Comparison of ENCODE assay signal across 8 mouse cellular contexts in genomic region chr19:60608766-60609165, GRCm38 (mm10). TPM values are rescaled to one million over a fixed set of nuclear protein-coding genes. Genes with fewer than 3 reads are reported as not detected.
DNase-seq lines count a peak whose midpoint lies in the region; ATAC-seq and TF ChIP-seq lines count a peak whose summit lies in the region.

No protein-coding gene starts in this region.

- no peak overlapping the region for H3K4me2 ChIP-seq in liver, embryonic 12.5 days

- no peak overlapping the region for H3K27ac ChIP-seq in liver, embryonic 12.5 days
- no peak overlapping the region for H3K27ac ChIP-seq in ES-E14 (ENCODE audit: insufficient read depth, low read depth, low read length, poor library complexity, severe bottlenecking)
- H3K27ac ChIP-seq in forebrain, embryonic 10.5 days = no peak overlapping the region

- peak; percentile 49 for DNase-seq in liver
- DNase-seq in ES-E14 (ENCODE audit: low read depth, low spot score) = peak; percentile 39
- DNase-seq in adrenal gland, postnatal 14 days = peak; percentile 53
- DNase-seq in heart, postnatal 4 days = peak; percentile 56
- no peak for DNase-seq in forebrain, embryonic 10.5 days (ENCODE audit: extremely low spot score, low spot score)

- no peak for ATAC-seq in liver, embryonic 12.5 days
- ATAC-seq in megakaryocyte-erythroid progenitor cell, adult 5-6 weeks (replicated peaks; ENCODE audit: low FRiP score, low TSS enrichment, poor library complexity, severe bottlenecking) = peak; percentile 89
- no peak for ATAC-seq in cerebellum, adult (ENCODE audit: insufficient number of reproducible peaks, low FRiP score, low TSS enrichment)

- 20% methylated on average over 5 of the region's 5 CpGs for WGBS in liver, embryonic 12.5 days (ENCODE audit: insufficient replicate concordance)
- WGBS in forebrain, embryonic 10.5 days = 38% methylated on average over 5 of the region's 5 CpGs

- no peak overlapping the region for H3K4me3 ChIP-seq in liver, embryonic 12.5 days
- H3K4me3 ChIP-seq in ES-E14 (ENCODE audit: insufficient read depth in 1 of 2, low read depth in 1 of 2, low read length in 2 of 2, poor library complexity in 1 of 2, severe bottlenecking in 1 of 2) = no peak overlapping the region
- H3K4me3 ChIP-seq in forebrain, embryonic 10.5 days = no peak overlapping the region

- H3K9me3 ChIP-seq in liver, embryonic 12.5 days (replicated peaks) = no peaks in the 10 kb centered on the region
- H3K9me3 ChIP-seq in ES-E14 (ENCODE audit: control insufficient read depth, insufficient read depth, low read depth, low read length) = no peaks in the 10 kb centered on the region
- H3K9me3 ChIP-seq in forebrain, embryonic 10.5 days = no peaks in the 10 kb centered on the region

- no peak overlapping the region for H3K9ac ChIP-seq in liver, embryonic 12.5 days
- no peak overlapping the region for H3K9ac ChIP-seq in ES-E14 (ENCODE audit: insufficient read depth, low read depth, low read length, poor library complexity, severe bottlenecking)

- no peaks in the 10 kb centered on the region for H3K36me3 ChIP-seq in liver, embryonic 12.5 days
- no peaks in the 10 kb centered on the region for H3K36me3 ChIP-seq in ES-E14 (ENCODE audit: control insufficient read depth, insufficient read depth, low read length, poor library complexity, severe bottlenecking)
- H3K36me3 ChIP-seq in forebrain, embryonic 10.5 days (replicated peaks) = no peaks in the 10 kb centered on the region

- no peaks in the 10 kb centered on the region for H3K4me1 ChIP-seq in liver, embryonic 12.5 days
- no peaks in the 10 kb centered on the region for H3K4me1 ChIP-seq in ES-E14 (ENCODE audit: control insufficient read depth in 2 of 2, insufficient read depth in 2 of 2, low read length in 2 of 2, poor library complexity in 1 of 2)
- H3K4me1 ChIP-seq in forebrain, embryonic 10.5 days = peaks cover 9% of the 10 kb centered on the region

- in situ Hi-C loops in ES-E14 (cut with MboI; ENCODE audit: low sequenced_read_pairs in 2 of 2, unreplicated experiment in 2 of 2) = no loop called here

- no peaks in the 10 kb centered on the region; the same call in 1 of the 2 replicates for H3K27me3 ChIP-seq in liver, embryonic 12.5 days (replicated peaks)
- H3K27me3 ChIP-seq in forebrain, embryonic 10.5 days (ENCODE audit: poor library complexity, severe bottlenecking) = no peaks in the 10 kb centered on the region

TF ChIP-seq in ES-E14, 5 proteins besides CTCF, POLR2A, EP300 and RAD21:
- TF ChIP-seq MAFK (IDR thresholded peaks at IDR 0.05; ENCODE audit: insufficient read depth, low read depth, low read length) = no peak
- no peak for TF ChIP-seq ZNF384 (IDR thresholded peaks at IDR 0.05; ENCODE audit: low read depth, low read length)
- 0 out of 2 replicates have a peak, but pooled peaks have one; percentile 5 for TF ChIP-seq ZC3H11A (IDR thresholded peaks at IDR 0.05; ENCODE audit: borderline replicate concordance, low read depth, low read length)
- TF ChIP-seq CHD2 (IDR thresholded peaks at IDR 0.05; ENCODE audit: low read depth, low read length) = no peak
- no peak for TF ChIP-seq HCFC1 (IDR thresholded peaks at IDR 0.05; ENCODE audit: borderline replicate concordance, insufficient read depth, low read length)

RNA-seq across cellular contexts. Expression of gene Cacul1, which starts 27.9 kb away (rescaled TPM):
- 17.3 and 17.5 TPM in 2 replicates for polyA plus RNA-seq in liver, embryonic 12.5 days (2016; fragmentation: Nextera tagmentation; extraction: Ambion mirVana)
- total RNA-seq in ES-E14 (2012; rRNA removed) = 44.2 and 45.5 TPM in 2 replicates
- 36.0 and 42.8 TPM in 2 replicates for total RNA-seq in adrenal gland, postnatal 14 days (2021)
- total RNA-seq in heart, postnatal 4 days (2021) = 10 to 100 TPM; 28.9 to 29.6 TPM
- 19.8 and 27.2 TPM in 2 replicates for total RNA-seq in megakaryocyte-erythroid progenitor cell, adult 5-6 weeks (2014; fragmentation: Nextera tagmentation)
- 30.2 and 38.6 TPM in 2 replicates for total RNA-seq in megakaryocyte-erythroid progenitor cell, adult 5-6 weeks (2017)
- polyA plus RNA-seq in forebrain, embryonic 10.5 days (2016; fragmentation: Nextera tagmentation; extraction: Ambion mirVana) = 24.6 and 26.6 TPM in 2 replicates
